Mouse (Mus musculus) midbrain, embryonic 13.5 days (tissue): Measurements from ENCODE around the gene Ikzf2. TPM values are rescaled to one million over a fixed set of nuclear protein-coding genes. Genes with fewer than 3 reads are reported as not detected.

Experiments used
- ATAC-seq: fragments of 200-750 bp; cut with Nextera tagmentation; 2 replicates; pipeline ENCODE4 v1.8.0; 2017; ENCODE audit warnings: mild to moderate bottlenecking, moderate TSS enrichment, moderate library complexity
- H3K27ac ChIP-seq: fragments of 300-500 bp; sonication (generic); 2 replicates; pipeline ENCODE4 v1.5.1; 2015; ENCODE audit warnings: inconsistent platforms, mild to moderate bottlenecking, moderate library complexity
- H3K27me3 ChIP-seq: fragments of 300-500 bp; sonication (generic); 2 replicates; pipeline ENCODE4 v1.6.1; 2015; ENCODE audit warnings: mild to moderate bottlenecking, inconsistent platforms
- H3K36me3 ChIP-seq: fragments of 300-500 bp; sonication (generic); 2 replicates; pipeline ENCODE4 v1.6.1; 2015; ENCODE audit warnings: mild to moderate bottlenecking, inconsistent platforms
- H3K4me1 ChIP-seq: fragments of 300-500 bp; sonication (generic); replicated peaks from 2 replicates; pipeline ENCODE4 v1.6.1; 2015; ENCODE audit warnings: inconsistent platforms
- H3K4me2 ChIP-seq: fragments of 300-500 bp; sonication (generic); replicated peaks from 2 replicates; pipeline ENCODE4 v1.6.1; 2015; ENCODE audit warnings: moderate library complexity, mild to moderate bottlenecking, inconsistent platforms
- H3K4me3 ChIP-seq: fragments of 300-500 bp; sonication (generic); replicated peaks from 2 replicates; pipeline ENCODE4 v1.5.1; 2015; ENCODE audit warnings: mild to moderate bottlenecking, inconsistent platforms
- H3K9ac ChIP-seq: fragments of 300-500 bp; sonication (generic); replicated peaks from 2 replicates; pipeline ENCODE4 v1.6.1; 2015; ENCODE audit warnings: mild to moderate bottlenecking, inconsistent platforms
- H3K9me3 ChIP-seq: fragments of 300-500 bp; sonication (generic); 2 replicates; pipeline ENCODE4 v1.6.1; 2016; ENCODE audit warnings: mild to moderate bottlenecking, inconsistent platforms
- WGBS: fragments of 180-500 bp; shearing (Covaris S2); methylation state at CpG from one replicate; pipeline ENCODE4 v1.1.7; 2015; 5-methylcytosine and 5-hydroxymethylcytosine counted together
- polyA plus RNA-seq: library from polyadenylated mRNA; unstranded; fragments of >200 nt; fragmentation: Nextera tagmentation; extraction: Ambion mirVana; gene quantifications from 2 replicates; pipeline ENCODE4 v1.2.1, GENCODE M21; 2015

The Ikzf2 gene
- polyA plus RNA-seq, 1 experiment from 2014 or later, result 5.5 TPM

- no peaks in the 10 kb centered on the region for H3K9me3 ChIP-seq
- H3K4me2 ChIP-seq, result no peak overlapping the region
- H3K27ac ChIP-seq, result no peak overlapping the region
- WGBS, result 88% methylated on average over 4 of the region's 4 CpGs
- H3K36me3 ChIP-seq, result no peaks in the 10 kb centered on the region
- no peak overlapping the region for H3K4me3 ChIP-seq
- no peak for ATAC-seq
- H3K4me1 ChIP-seq, result no peaks in the 10 kb centered on the region
- H3K27me3 ChIP-seq, result no peaks in the 10 kb centered on the region
- H3K9ac ChIP-seq, result no peak overlapping the region
Observed at GRCm38 (mm10) chr1:69528696-69529095, 158.3 kb downstream of the Ikzf2 start.

- no peak overlapping the region for H3K27ac ChIP-seq
- no peaks in the 10 kb centered on the region for H3K36me3 ChIP-seq
- no peaks in the 10 kb centered on the region for H3K4me1 ChIP-seq
- 98% methylated on average over 2 of the region's 2 CpGs for WGBS
- H3K27me3 ChIP-seq, result no peaks in the 10 kb centered on the region
- no peak overlapping the region for H3K9ac ChIP-seq
- no peaks in the 10 kb centered on the region for H3K9me3 ChIP-seq
- ATAC-seq, result no peak
- H3K4me2 ChIP-seq, result no peak overlapping the region
- no peak overlapping the region for H3K4me3 ChIP-seq
Observed at GRCm38 (mm10) chr1:69521656-69522055, 165.4 kb downstream of the Ikzf2 start.

GRCm38 (mm10) chr1:69519356-69519755 lies 167.7 kb downstream of the Ikzf2 start:
- no peaks in the 10 kb centered on the region for H3K4me1 ChIP-seq

GRCm38 (mm10) chr1:69518012-69518411 lies 169.0 kb downstream of the Ikzf2 start:
- Histone ChIP-seq H3K36me3 (no peaks in the 10 kb centered on the region), H3K27me3 (no peaks in the 10 kb centered on the region), H3K4me1 (peaks cover 6% of the 10 kb centered on the region; the same call in 1 of the 2 replicates), H3K9me3 (no peaks in the 10 kb centered on the region), H3K4me2 (no peak overlapping the region), H3K9ac (no peak overlapping the region), H3K27ac (no peak overlapping the region), H3K4me3 (no peak overlapping the region)
- ATAC-seq, result no peak
- WGBS, result 96% methylated on average over 4 of the region's 4 CpGs

More at GRCm38 (mm10) chr1:69519356-69519755, 167.7 kb downstream of the Ikzf2 start:
- H3K36me3 ChIP-seq, result no peaks in the 10 kb centered on the region
- H3K4me2 ChIP-seq, result no peak overlapping the region
- WGBS, result 95% methylated on average over 4 of the region's 4 CpGs
- H3K9ac ChIP-seq, result no peak overlapping the region
- no peak overlapping the region for H3K4me3 ChIP-seq
- H3K9me3 ChIP-seq, result no peaks in the 10 kb centered on the region
- H3K27me3 ChIP-seq, result no peaks in the 10 kb centered on the region
- no peak overlapping the region for H3K27ac ChIP-seq
- no peak for ATAC-seq

GRCm38 (mm10) chr1:69516144-69516543 lies 170.9 kb downstream of the Ikzf2 start:
- H3K4me3 ChIP-seq, result no peak overlapping the region
- H3K9me3 ChIP-seq, result no peaks in the 10 kb centered on the region
- no peaks in the 10 kb centered on the region for H3K36me3 ChIP-seq
- no peak for ATAC-seq
- H3K4me2 ChIP-seq, result no peak overlapping the region
- no peak overlapping the region for H3K9ac ChIP-seq
- no peak overlapping the region for H3K27ac ChIP-seq
- H3K27me3 ChIP-seq, result no peaks in the 10 kb centered on the region
- WGBS, result 68% methylated on average over 5 of the region's 5 CpGs
- H3K4me1 ChIP-seq, result peaks cover 6% of the 10 kb centered on the region; the same call in 1 of the 2 replicates

- Histone ChIP-seq H3K4me2 (no peak overlapping the region), H3K4me3 (no peak overlapping the region), H3K4me1 (peaks cover 6% of the 10 kb centered on the region; the same call in 1 of the 2 replicates), H3K9ac (no peak overlapping the region), H3K36me3 (no peaks in the 10 kb centered on the region), H3K9me3 (no peaks in the 10 kb centered on the region), H3K27ac (no peak overlapping the region), H3K27me3 (no peaks in the 10 kb centered on the region)
- 35% methylated on average over 5 of the region's 5 CpGs for WGBS
- 0 out of 2 replicates have a peak, but pooled peaks have one; percentile 27 for ATAC-seq
Observed at GRCm38 (mm10) chr1:69513595-69514250, 173.3 kb downstream of the Ikzf2 start.

GRCm38 (mm10) chr1:69508275-69508674 lies 178.8 kb downstream of the Ikzf2 start:
- Histone ChIP-seq H3K9me3 (no peaks in the 10 kb centered on the region), H3K4me3 (no peak overlapping the region), H3K27ac (no peak overlapping the region), H3K4me1 (no peaks in the 10 kb centered on the region), H3K27me3 (no peaks in the 10 kb centered on the region), H3K36me3 (no peaks in the 10 kb centered on the region), H3K4me2 (no peak overlapping the region), H3K9ac (no peak overlapping the region)
- 71% methylated on average over 3 of the region's 3 CpGs for WGBS
- ATAC-seq, result no peak

GRCm38 (mm10) chr1:69507513-69507912 lies 179.5 kb downstream of the Ikzf2 start:
- Histone ChIP-seq H3K9me3 (no peaks in the 10 kb centered on the region), H3K27me3 (no peaks in the 10 kb centered on the region), H3K4me3 (no peak overlapping the region), H3K36me3 (no peaks in the 10 kb centered on the region), H3K9ac (no peak overlapping the region), H3K4me1 (no peaks in the 10 kb centered on the region), H3K27ac (no peak overlapping the region), H3K4me2 (no peak overlapping the region)
- 77% methylated on average over 6 of the region's 6 CpGs for WGBS
- ATAC-seq, result no peak

GRCm38 (mm10) chr1:69506615-69507159 lies 180.4 kb downstream of the Ikzf2 start:
- H3K9me3 ChIP-seq, result no peaks in the 10 kb centered on the region
- no peaks in the 10 kb centered on the region for H3K27me3 ChIP-seq
- H3K4me1 ChIP-seq, result no peaks in the 10 kb centered on the region
- no peaks in the 10 kb centered on the region for H3K36me3 ChIP-seq
- no peak overlapping the region for H3K27ac ChIP-seq
- ATAC-seq, result no peak
- WGBS, result 97% methylated on average over 7 of the region's 7 CpGs
- H3K9ac ChIP-seq, result no peak overlapping the region
- H3K4me2 ChIP-seq, result no peak overlapping the region
- H3K4me3 ChIP-seq, result no peak overlapping the region

- WGBS, result 94% methylated on average over 6 of the region's 6 CpGs
Observed at GRCm38 (mm10) chr1:69506011-69506410, 181.0 kb downstream of the Ikzf2 start.

GRCm38 (mm10) chr1:69500388-69500787 lies 186.7 kb downstream of the Ikzf2 start:
- H3K4me2 ChIP-seq, result no peak overlapping the region
- no peak for ATAC-seq
- H3K36me3 ChIP-seq, result no peaks in the 10 kb centered on the region
- WGBS, result 90% methylated on average over 3 of the region's 3 CpGs
- H3K4me3 ChIP-seq, result no peak overlapping the region
- H3K4me1 ChIP-seq, result no peaks in the 10 kb centered on the region; the same call in 1 of the 2 replicates
- no peaks in the 10 kb centered on the region for H3K9me3 ChIP-seq
- H3K9ac ChIP-seq, result no peak overlapping the region
- H3K27me3 ChIP-seq, result no peaks in the 10 kb centered on the region
- no peak overlapping the region for H3K27ac ChIP-seq

More at GRCm38 (mm10) chr1:69506011-69506410, 181.0 kb downstream of the Ikzf2 start:
- Histone ChIP-seq H3K36me3 (no peaks in the 10 kb centered on the region), H3K4me2 (no peak overlapping the region), H3K4me1 (no peaks in the 10 kb centered on the region), H3K4me3 (no peak overlapping the region), H3K9me3 (no peaks in the 10 kb centered on the region), H3K27ac (no peak overlapping the region), H3K27me3 (no peaks in the 10 kb centered on the region), H3K9ac (no peak overlapping the region)
- no peak for ATAC-seq

- no peaks in the 10 kb centered on the region; the same call in 1 of the 2 replicates for H3K4me1 ChIP-seq
- no peaks in the 10 kb centered on the region for H3K36me3 ChIP-seq
- ATAC-seq, result no peak
- no peaks in the 10 kb centered on the region for H3K27me3 ChIP-seq
- no peaks in the 10 kb centered on the region for H3K9me3 ChIP-seq
- no peak overlapping the region for H3K27ac ChIP-seq
- no peak overlapping the region for H3K4me2 ChIP-seq
- no peak overlapping the region for H3K4me3 ChIP-seq
- H3K9ac ChIP-seq, result no peak overlapping the region
- 92% methylated on average over 5 of the region's 5 CpGs for WGBS
Observed at GRCm38 (mm10) chr1:69499652-69500051, 187.4 kb downstream of the Ikzf2 start.
